Mouse (Mus musculus): Measurements from ENCODE around the gene Socs7. TPM values are rescaled to one million over a fixed set of nuclear protein-coding genes. Genes with fewer than 3 reads are reported as not detected.
A peak's percentile ranks its signal among the peaks of the same experiment; 100 is the strongest.

Socs7 gene
- polyA plus RNA-seq, 1 experiment from 2014 or later = 2.1 TPM

- Histone ChIP-seq H3K4me1 (peaks cover 39% of the 10 kb centered on the region), H3K27me3 (replicated peaks) (peaks cover 46% of the 10 kb centered on the region), H3K4me3 (peak overlapping the region; percentile 28; the same call in 1 of the 2 replicates), H3K9me3 (replicated peaks) (no peaks in the 10 kb centered on the region), H3K4me2 (peak overlapping the region; percentile 70), H3K9ac (0 out of 2 replicates have a peak overlapping the region, but pooled peaks have one; percentile 29), H3K36me3 (peaks cover 9% of the 10 kb centered on the region), H3K27ac (no peak overlapping the region)
- WGBS (ENCODE audit: insufficient replicate concordance) = 5% methylated on average over 23 of the region's 23 CpGs
- peak; percentile 47 for ATAC-seq
These were observed 37.8 kb downstream of the Socs7 start for GRCm38 (mm10) chr11:97399958-97400710.

GRCm38 (mm10) chr11:97401082-97401481, 38.7 kb downstream of the Socs7 start:
- Histone ChIP-seq H3K9ac (no peak overlapping the region), H3K4me3 (no peak overlapping the region), H3K4me1 (peaks cover 46% of the 10 kb centered on the region), H3K9me3 (replicated peaks) (no peaks in the 10 kb centered on the region), H3K4me2 (no peak overlapping the region), H3K36me3 (no peaks in the 10 kb centered on the region), H3K27ac (no peak overlapping the region), H3K27me3 (replicated peaks) (peaks cover 55% of the 10 kb centered on the region)
- 29% methylated on average over 6 of the region's 6 CpGs for WGBS (ENCODE audit: insufficient replicate concordance)
- no peak for ATAC-seq

- Histone ChIP-seq H3K27me3 (replicated peaks) (peaks cover 63% of the 10 kb centered on the region), H3K27ac (no peak overlapping the region), H3K4me1 (peaks cover 46% of the 10 kb centered on the region), H3K4me3 (no peak overlapping the region), H3K9ac (no peak overlapping the region), H3K36me3 (no peaks in the 10 kb centered on the region), H3K9me3 (replicated peaks) (no peaks in the 10 kb centered on the region), H3K4me2 (no peak overlapping the region)
- WGBS (ENCODE audit: insufficient replicate concordance) = 65% methylated on average over 3 of the region's 3 CpGs
- ATAC-seq = no peak
These were observed 39.5 kb downstream of the Socs7 start for GRCm38 (mm10) chr11:97401686-97402435.

DNA sequence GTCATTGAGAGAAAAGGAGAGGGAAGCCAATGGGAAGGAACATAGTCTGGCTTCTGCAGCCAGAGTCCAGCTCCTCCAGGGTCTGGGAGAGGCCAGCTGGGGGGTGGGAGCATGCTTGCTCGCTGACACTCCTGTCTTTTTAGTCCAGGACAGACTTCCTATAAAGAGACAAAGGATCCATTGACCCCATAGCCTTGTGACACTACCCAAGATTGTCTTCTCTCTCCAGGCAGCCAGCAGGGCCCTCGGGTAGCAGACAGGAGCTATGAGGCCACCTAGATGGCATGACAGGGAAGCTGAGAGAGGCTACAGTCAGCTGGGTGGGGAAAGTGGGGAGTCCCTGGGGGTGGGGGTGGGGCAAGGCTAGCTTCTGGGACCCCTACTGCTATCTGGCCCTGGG, 40.4 kb downstream of the Socs7 start:
- H3K4me2 ChIP-seq = no peak overlapping the region
- no peak overlapping the region for H3K9ac ChIP-seq
- peaks cover 72% of the 10 kb centered on the region for H3K27me3 ChIP-seq (replicated peaks)
- H3K27ac ChIP-seq = no peak overlapping the region
- WGBS (ENCODE audit: insufficient replicate concordance) = 47% methylated on average over 2 of the region's 2 CpGs
- no peaks in the 10 kb centered on the region for H3K9me3 ChIP-seq (replicated peaks)
- H3K36me3 ChIP-seq = no peaks in the 10 kb centered on the region
- H3K4me3 ChIP-seq = no peak overlapping the region
- no peak for ATAC-seq
- peaks cover 48% of the 10 kb centered on the region for H3K4me1 ChIP-seq

DNA sequence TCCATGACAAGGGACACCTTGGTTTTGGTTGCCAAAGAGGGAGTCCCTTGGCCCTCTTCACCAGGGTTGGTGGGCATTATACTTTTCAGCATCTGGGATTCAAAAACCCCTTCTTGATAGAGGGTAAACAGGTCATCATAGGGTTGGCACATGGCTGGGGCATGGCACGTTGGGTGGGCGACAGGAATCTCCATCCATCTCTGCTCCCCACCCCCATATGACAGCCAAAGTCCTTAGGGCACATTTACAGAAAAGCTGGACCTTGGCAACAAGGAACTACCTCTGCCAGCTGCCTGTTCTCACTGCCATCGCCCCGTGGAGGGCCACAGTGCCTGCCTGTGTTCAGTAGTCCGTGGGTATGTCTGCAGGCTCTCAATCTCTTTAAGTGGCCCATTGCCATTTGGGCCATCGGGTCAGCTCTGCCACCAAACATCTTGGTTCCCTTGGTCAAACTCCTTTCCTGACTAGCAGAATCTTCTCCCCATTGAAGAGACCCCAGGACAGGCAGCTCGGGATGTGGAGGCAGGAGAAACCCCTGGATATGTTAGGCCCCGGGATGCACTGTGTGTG, 41.3 kb downstream of the Socs7 start:
- Histone ChIP-seq H3K9ac (no peak overlapping the region), H3K4me3 (peak overlapping the region; percentile 65), H3K27ac (no peak overlapping the region), H3K4me2 (peak overlapping the region; percentile 100), H3K27me3 (replicated peaks) (peaks cover 75% of the 10 kb centered on the region), H3K4me1 (peaks cover 57% of the 10 kb centered on the region), H3K9me3 (replicated peaks) (no peaks in the 10 kb centered on the region), H3K36me3 (no peaks in the 10 kb centered on the region)
- WGBS (ENCODE audit: insufficient replicate concordance) = 45% methylated on average over 8 of the region's 8 CpGs
- ATAC-seq = no peak

GRCm38 (mm10) chr11:97404184-97404760, 41.9 kb downstream of the Socs7 start:
- peak overlapping the region; percentile 65 for H3K4me3 ChIP-seq
- 1% methylated on average over 45 of the region's 61 CpGs for WGBS (ENCODE audit: insufficient replicate concordance)
- H3K27ac ChIP-seq = no peak overlapping the region
- peaks cover 75% of the 10 kb centered on the region for H3K27me3 ChIP-seq (replicated peaks)
- H3K9ac ChIP-seq = peak overlapping the region; percentile 68
- peak overlapping the region; percentile 100 for H3K4me2 ChIP-seq
- ATAC-seq = peak; percentile 52
- H3K36me3 ChIP-seq = no peaks in the 10 kb centered on the region
- H3K4me1 ChIP-seq = peaks cover 58% of the 10 kb centered on the region
- H3K9me3 ChIP-seq (replicated peaks) = no peaks in the 10 kb centered on the region

DNA sequence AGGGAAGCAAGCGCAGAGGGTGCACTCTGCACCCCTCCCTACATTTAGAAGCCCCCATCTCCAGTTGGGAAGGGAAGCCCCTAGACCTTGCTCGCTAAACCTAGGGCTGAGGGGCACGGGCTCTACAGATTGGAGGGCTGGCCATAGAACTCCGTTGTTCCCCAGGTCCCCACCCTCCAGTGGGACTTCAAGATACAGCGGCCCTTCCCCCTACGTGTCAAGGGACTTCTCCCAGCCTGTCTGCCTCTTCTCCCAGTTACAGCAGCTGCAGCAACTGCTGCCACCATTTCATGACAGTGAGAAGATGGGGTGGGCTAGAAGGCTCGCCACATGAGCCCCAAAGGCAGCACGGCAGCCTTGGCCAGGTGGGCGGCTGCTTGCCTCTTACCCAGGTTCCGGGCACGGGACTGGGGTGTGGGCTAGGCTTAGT, 42.4 kb downstream of the Socs7 start:
- H3K36me3 ChIP-seq = no peaks in the 10 kb centered on the region
- H3K27ac ChIP-seq = no peak overlapping the region
- peak overlapping the region; percentile 68 for H3K9ac ChIP-seq
- peaks cover 75% of the 10 kb centered on the region for H3K27me3 ChIP-seq (replicated peaks)
- H3K4me1 ChIP-seq = peaks cover 58% of the 10 kb centered on the region
- 3% methylated on average over 11 of the region's 11 CpGs for WGBS (ENCODE audit: insufficient replicate concordance)
- peak overlapping the region; percentile 100 for H3K4me2 ChIP-seq
- H3K9me3 ChIP-seq (replicated peaks) = no peaks in the 10 kb centered on the region
- peak; percentile 28 for ATAC-seq
- peak overlapping the region; percentile 65 for H3K4me3 ChIP-seq

GRCm38 (mm10) chr11:97406094-97406951, 44.0 kb downstream of the Socs7 start:
- no peak for ATAC-seq
- Histone ChIP-seq H3K4me2 (no peak overlapping the region), H3K9me3 (replicated peaks) (no peaks in the 10 kb centered on the region), H3K9ac (no peak overlapping the region), H3K4me3 (no peak overlapping the region), H3K4me1 (peaks cover 49% of the 10 kb centered on the region), H3K27ac (no peak overlapping the region), H3K27me3 (replicated peaks) (peaks cover 67% of the 10 kb centered on the region), H3K36me3 (no peaks in the 10 kb centered on the region)
- WGBS (ENCODE audit: insufficient replicate concordance) = 65% methylated on average over 10 of the region's 10 CpGs

DNA sequence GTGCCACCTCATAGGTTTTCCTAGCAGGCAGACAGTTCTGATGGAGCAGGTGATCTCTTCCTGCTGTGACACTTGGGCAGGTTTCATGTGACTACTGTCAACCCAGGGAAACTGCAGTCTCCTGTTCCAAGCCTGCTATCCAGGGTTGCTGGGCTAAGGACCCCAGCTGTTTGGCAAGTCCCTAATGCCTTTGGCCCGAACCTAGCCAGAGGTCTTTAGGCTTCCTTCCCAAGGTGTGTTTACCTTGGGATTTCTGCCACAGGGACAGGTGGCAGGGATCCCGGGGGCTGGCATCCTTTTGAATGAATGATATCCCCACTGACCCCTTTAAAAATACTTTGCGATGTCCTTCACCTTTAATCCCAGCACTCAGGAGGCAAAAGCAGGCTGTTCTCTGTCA, 45.1 kb downstream of the Socs7 start:
- no peak overlapping the region for H3K9ac ChIP-seq
- peaks cover 56% of the 10 kb centered on the region for H3K27me3 ChIP-seq (replicated peaks)

GRCm38 (mm10) chr11:97408171-97408570, 45.8 kb downstream of the Socs7 start:
- Histone ChIP-seq H3K9me3 (replicated peaks) (no peaks in the 10 kb centered on the region), H3K36me3 (no peaks in the 10 kb centered on the region), H3K27me3 (replicated peaks) (peaks cover 49% of the 10 kb centered on the region), H3K4me2 (no peak overlapping the region), H3K4me1 (peaks cover 56% of the 10 kb centered on the region), H3K4me3 (no peak overlapping the region), H3K9ac (no peak overlapping the region), H3K27ac (no peak overlapping the region)
- WGBS (ENCODE audit: insufficient replicate concordance) = under 1% methylated on average over 6 of the region's 6 CpGs
- no peak for ATAC-seq

More for the DNA sequence above, 45.1 kb downstream of the Socs7 start:
- H3K4me2 ChIP-seq = no peak overlapping the region
- H3K4me1 ChIP-seq = peaks cover 50% of the 10 kb centered on the region
- H3K27ac ChIP-seq = no peak overlapping the region
- no peaks in the 10 kb centered on the region for H3K9me3 ChIP-seq (replicated peaks)
- H3K36me3 ChIP-seq = no peaks in the 10 kb centered on the region
- no peak overlapping the region for H3K4me3 ChIP-seq
- WGBS (ENCODE audit: insufficient replicate concordance) = 70% methylated on average over 3 of the region's 3 CpGs
- ATAC-seq = no peak

GRCm38 (mm10) chr11:97410958-97411357, 48.6 kb downstream of the Socs7 start:
- H3K27me3 ChIP-seq (replicated peaks) = peaks cover 21% of the 10 kb centered on the region
- no peak overlapping the region for H3K4me3 ChIP-seq
- H3K27ac ChIP-seq = no peak overlapping the region
- no peak overlapping the region for H3K4me2 ChIP-seq
- no peaks in the 10 kb centered on the region for H3K9me3 ChIP-seq (replicated peaks)
- no peak overlapping the region for H3K9ac ChIP-seq
- H3K4me1 ChIP-seq = peaks cover 47% of the 10 kb centered on the region
- no peaks in the 10 kb centered on the region for H3K36me3 ChIP-seq
- WGBS (ENCODE audit: insufficient replicate concordance) = 70% methylated on average over 4 of the region's 4 CpGs
- no peak for ATAC-seq
